Mouse (Mus musculus) monocyte, adult 5-6 weeks (primary cell): ENCODE results near the gene Cux1. TPM values are rescaled to one million over a fixed set of nuclear protein-coding genes. Genes with fewer than 3 reads are reported as not detected.

Experiments used
- ATAC-seq: fragments of 153-309, 156-312 bp; replicated peaks from 2 replicates; pipeline ENCODE4 v1.8.0; 2017; ENCODE audit warnings: mild to moderate bottlenecking; ENCODE audit not compliant: low TSS enrichment, insufficient number of reproducible peaks, severe bottlenecking, poor library complexity, low FRiP score
- total RNA-seq: library from RNA; stranded (forward); fragments of 200-1000, 200-491, 200-594 nt; gene quantifications from 3 replicates; pipeline ENCODE4 v1.2.3, GENCODE M21; 2017

Gene Cux1
- total RNA-seq, 1 experiment from 2014 or later: 79.9 TPM

DNA sequence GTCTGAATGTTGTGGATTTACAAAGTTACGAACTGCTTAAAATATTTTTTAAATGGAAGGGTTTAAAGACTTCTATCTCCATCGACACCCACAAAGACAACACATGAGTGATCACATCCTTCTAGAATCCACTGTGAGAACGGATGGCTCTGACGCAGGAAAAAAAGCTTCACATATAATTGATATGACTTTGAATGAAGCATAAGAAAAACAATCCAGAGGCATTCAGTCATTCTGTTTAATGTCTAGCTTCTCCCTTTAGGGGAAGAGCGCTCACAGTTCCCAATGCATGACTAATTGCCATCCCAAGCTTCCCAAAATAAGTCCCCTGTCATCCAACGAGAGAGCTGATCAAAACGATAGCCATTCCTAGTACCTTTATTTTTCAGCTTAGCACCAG is 2.9 kb upstream of the Cux1 start:
- ATAC-seq: no peak

DNA sequence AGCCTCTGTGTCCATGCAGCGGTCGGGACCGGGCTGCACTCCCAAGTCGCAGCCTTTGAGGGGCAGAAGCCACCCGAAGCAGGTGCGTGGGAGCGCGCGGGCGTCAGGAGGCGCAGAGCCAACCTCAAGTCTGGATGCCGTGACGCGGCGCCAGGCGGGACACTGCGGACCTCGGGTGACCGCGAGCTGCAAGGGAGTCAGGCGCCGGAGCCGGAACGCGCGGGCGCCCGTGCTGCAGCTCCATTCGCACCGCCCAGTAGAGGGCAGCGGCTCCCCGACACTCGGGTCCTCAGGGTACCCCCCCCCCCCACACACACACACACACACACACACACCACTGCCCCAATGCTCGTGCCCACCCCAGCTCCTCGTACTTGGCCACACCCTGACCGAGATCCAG is 1.5 kb upstream of the Cux1 start:
- ATAC-seq: peak; percentile 27

- ATAC-seq: no peak
These were observed 906 bp upstream of the Cux1 start for GRCm38 (mm10) chr5:136568026-136568765.

- no peak for ATAC-seq
These were observed 496 bp downstream of the Cux1 start for GRCm38 (mm10) chr5:136566812-136567175.

DNA sequence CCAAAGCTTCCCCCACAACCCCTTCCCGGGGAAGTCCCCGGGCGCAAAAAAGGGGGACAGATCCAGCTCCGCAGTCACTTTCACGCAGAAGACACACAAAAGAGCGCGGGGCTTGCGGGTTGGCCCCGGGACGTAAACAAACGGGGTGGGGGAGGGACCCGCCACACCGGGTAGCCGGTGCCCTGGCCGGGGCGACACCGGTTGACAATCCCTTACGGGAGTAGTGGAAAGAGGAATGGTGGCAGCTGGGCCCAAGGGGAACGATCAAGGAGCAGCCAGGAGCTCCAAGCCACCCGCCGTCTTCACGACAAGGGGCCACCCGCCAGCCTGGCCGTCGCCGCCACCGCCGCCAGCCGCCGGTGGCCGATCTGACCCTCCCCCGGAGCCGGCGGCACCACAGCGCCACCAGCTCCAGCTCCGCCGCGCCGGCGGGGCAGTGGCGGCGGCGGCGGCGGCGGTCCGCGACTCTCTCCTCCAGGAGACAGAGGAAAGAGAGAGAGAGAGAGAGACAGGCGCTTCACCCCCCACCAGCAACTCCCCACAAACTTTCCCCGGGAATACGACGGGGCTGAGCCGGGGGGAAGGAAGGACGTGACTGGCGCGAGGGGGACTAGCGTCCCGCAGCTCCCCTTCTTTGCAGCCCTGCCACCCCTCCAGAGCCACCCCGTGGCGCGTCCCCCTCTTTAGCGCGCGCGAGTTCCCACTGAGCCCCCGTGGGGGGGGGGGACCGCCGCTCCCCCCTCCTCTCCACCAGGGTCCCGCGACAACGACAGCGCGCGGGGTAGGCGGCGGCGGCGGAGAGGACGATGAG is 1.1 kb downstream of the Cux1 start:
- ATAC-seq: no peak

GRCm38 (mm10) chr5:136565311-136565811 is 1.9 kb downstream of the Cux1 start:
- no peak for ATAC-seq

- no peak for ATAC-seq
These were observed 2.5 kb downstream of the Cux1 start for GRCm38 (mm10) chr5:136564613-136565299.

GRCm38 (mm10) chr5:136563996-136564395 is 3.3 kb downstream of the Cux1 start:
- ATAC-seq: no peak

- ATAC-seq: no peak
These were observed 4.2 kb downstream of the Cux1 start for GRCm38 (mm10) chr5:136563104-136563503.

- ATAC-seq: no peak
These were observed 5.1 kb downstream of the Cux1 start for GRCm38 (mm10) chr5:136562212-136562611.

GRCm38 (mm10) chr5:136561641-136562040 is 5.6 kb downstream of the Cux1 start:
- no peak for ATAC-seq

GRCm38 (mm10) chr5:136560656-136561055 is 6.6 kb downstream of the Cux1 start:
- ATAC-seq: no peak

- ATAC-seq: no peak
These were observed 9.8 kb downstream of the Cux1 start for GRCm38 (mm10) chr5:136557446-136557845.

DNA sequence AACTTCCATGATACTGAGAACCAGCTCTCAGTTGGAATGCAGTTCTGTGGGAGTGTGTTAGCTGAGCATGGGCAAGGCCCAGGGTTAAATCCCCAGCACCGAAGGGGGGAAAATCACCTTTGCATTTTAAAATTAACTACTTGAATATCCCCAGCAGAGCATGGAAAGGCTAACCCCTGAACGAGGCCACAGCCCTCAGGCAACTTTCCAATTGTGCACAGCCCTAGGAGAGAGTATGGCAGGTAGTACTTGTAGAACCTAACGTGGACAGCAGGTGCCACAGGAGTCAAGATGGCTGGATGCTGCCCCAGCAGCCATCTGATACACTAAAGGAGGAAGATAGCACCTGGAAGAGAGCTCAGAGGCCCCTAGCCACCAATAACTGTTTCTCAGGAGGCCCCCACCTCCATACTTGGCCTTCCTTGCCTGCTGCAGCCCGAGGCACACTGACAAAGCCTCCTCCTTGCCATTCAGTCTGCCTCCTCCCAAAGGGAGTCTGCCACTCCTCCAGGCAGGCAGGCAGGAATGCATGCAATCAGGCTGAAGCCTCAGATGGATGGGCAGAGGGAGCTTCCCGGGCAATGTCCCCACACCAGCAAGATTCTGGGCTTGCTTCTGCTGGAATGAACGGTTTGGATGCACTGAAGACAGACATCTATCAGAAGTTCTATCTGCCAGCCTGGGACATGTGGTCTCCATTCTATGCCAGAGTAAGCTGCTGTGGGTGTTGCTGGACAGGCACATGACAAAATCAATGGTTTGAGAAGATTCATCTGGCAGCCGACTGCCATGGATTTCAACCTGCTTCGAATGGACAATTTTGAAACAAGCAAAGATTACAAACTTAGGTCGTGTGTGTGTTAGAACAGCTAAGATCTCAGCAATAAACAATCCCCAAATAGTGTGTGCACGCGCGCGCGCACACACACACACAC is 10.7 kb downstream of the Cux1 start:
- no peak for ATAC-seq

DNA sequence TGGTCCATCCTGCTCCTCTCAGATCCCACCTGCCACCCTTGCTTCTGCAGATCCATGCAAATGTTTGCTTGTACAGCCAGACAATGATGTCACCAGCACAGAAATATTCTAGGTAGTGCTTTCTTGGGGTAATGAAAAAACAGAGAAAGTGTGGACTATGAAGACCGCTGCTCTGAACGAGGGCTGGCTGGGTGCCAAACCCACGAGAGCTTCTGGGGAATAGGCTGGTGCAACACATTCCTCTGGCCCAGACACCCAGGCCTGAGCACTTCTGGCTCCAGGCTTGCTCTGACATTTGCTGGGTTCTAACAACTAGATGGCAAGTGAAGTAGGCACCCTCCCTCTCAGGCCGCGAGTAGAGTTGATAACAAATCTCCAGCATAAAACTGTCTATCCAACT is 11.6 kb downstream of the Cux1 start:
- ATAC-seq: no peak

DNA sequence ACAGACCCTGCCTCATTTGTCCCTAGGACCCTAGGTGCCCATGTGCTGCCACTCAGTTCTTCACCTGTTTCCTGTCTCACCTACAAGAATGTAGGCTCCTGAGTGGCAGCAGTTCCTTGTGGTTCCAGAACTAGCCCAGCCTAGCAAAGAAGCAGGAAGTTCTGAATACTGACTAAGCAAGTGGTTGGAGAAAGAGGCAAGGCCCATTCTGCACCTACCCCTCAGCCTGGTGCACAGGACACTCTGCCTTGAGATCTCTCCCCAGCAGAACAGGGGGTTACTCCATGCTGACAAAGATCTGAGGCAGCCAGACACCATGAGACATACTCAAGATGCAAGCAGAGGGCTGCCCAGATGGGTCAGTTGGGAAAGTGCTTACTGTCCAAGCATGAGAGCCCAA is 14.5 kb downstream of the Cux1 start:
- no peak for ATAC-seq

DNA sequence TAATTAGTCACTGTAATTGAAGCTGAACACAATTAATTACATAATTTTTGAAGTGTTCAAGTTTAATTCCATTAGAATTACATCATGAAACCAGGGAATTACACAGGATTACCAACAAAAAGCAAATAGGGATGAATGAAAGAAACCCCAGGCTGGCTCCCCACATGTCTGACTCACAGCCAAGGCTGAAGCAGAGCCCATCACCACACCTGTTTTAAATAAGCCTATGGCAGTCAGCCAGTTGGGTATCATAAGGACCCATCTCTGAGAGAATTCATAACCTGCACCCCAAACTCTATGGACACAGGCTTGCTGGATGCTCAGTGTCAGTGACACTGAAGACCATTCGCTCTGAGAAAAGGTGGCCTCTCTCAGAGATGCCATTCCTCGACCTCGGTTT is 15.2 kb downstream of the Cux1 start:
- ATAC-seq: no peak

DNA sequence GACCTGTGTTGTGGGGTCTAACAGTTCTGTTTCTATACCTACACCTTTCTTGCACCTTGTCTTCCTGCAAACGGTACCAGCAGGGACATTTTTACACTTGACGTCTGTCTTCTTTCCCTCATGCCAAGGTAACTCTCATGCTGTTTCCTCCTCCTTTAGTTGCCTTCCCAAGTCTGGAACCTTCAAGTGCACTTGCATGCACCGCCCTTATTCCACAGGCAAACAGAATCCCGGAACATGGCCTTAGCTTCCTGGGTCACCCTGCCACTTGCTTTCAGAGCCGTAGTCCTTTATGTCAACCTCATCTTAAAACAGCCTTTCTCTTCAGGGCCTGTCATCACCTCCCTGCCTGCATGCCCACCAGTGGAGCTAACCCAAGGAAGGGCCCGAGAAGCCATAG is 15.7 kb downstream of the Cux1 start:
- ATAC-seq: no peak
